Mouse (Mus musculus) CH12.LX (cell line): ENCODE measurements around the gene 1700037H04Rik. TPM values are rescaled to one million over a fixed set of nuclear protein-coding genes. Genes with fewer than 3 reads are reported as not detected.

Source experiments
- DNase-seq: peaks from one replicate; pipeline ENCODE4 v3.0.0-alpha.2; 2013; ENCODE audit errors: extremely low read depth
- H3K27ac ChIP-seq: 2 replicates; pipeline ENCODE4 v1.5.1; 2012; ENCODE audit warnings: low read depth, mild to moderate bottlenecking, control low read depth, moderate library complexity; ENCODE audit not compliant: insufficient read depth
- H3K27me3 ChIP-seq: replicated peaks from 2 replicates; pipeline ENCODE3; 2012; ENCODE audit warnings: inconsistent platforms
- H3K36me3 ChIP-seq, 2 experiments: replicated peaks in 1 of 2; 2 replicates each; pipeline versions ENCODE3 to v1.6.1; 2012; ENCODE audit warnings: inconsistent platforms in 1 of 2, low read length in 1 of 2, mild to moderate bottlenecking in 1 of 2, mixed read lengths in 1 of 2, moderate library complexity in 1 of 2; ENCODE audit not compliant: control insufficient read depth in 1 of 2, insufficient read depth in 1 of 2
- H3K4me1 ChIP-seq, 2 experiments: 2 replicates each; pipeline ENCODE4 v1.6.1; 2012; ENCODE audit warnings: inconsistent platforms in 1 of 2, moderate library complexity in 1 of 2; ENCODE audit not compliant: insufficient read depth in 2 of 2, control insufficient read depth in 1 of 2
- H3K4me2 ChIP-seq: 2 replicates; pipeline ENCODE4 v1.6.1; 2012; ENCODE audit warnings: low read depth, mild to moderate bottlenecking, control low read depth; ENCODE audit not compliant: poor library complexity, insufficient read depth, severe bottlenecking
- H3K4me3 ChIP-seq, 3 experiments: fragments of 150-350 bp in 1 of 3; sonication (generic) in 1 of 3; replicated peaks in 1 of 3; 2 replicates each; pipeline versions ENCODE3 to v1.5.1; 2011 to 2012; ENCODE audit warnings: low read depth in 2 of 3, low read length in 2 of 3, mild to moderate bottlenecking in 2 of 3, moderate library complexity in 2 of 3, control low read depth in 1 of 3, improper control_type of control experiment in 1 of 3, inconsistent platforms in 1 of 3, mixed read lengths in 1 of 3; ENCODE audit not compliant: poor library complexity in 1 of 3
- H3K79me2 ChIP-seq: replicated peaks from 2 replicates; pipeline ENCODE4 v1.6.1; 2012; ENCODE audit warnings: mild to moderate bottlenecking, moderate library complexity; ENCODE audit not compliant: control insufficient read depth, poor library complexity, insufficient read depth, severe bottlenecking; ENCODE audit errors: extremely low read depth
- H3K9ac ChIP-seq: 2 replicates; pipeline ENCODE4 v1.6.1; 2012; ENCODE audit warnings: low read depth, mild to moderate bottlenecking, control low read depth, moderate library complexity; ENCODE audit not compliant: insufficient read depth
- H3K9me3 ChIP-seq: replicated peaks from 2 replicates; pipeline ENCODE3; 2012; ENCODE audit warnings: low read length, inconsistent platforms, mixed read lengths
- BHLHE40 ChIP-seq: IDR thresholded peaks from 2 replicates; pipeline ENCODE4 v1.6.1; 2011; ENCODE audit warnings: mild to moderate bottlenecking, low read depth, low read length, improper control_type of control experiment
- CHD1 ChIP-seq: IDR thresholded peaks from 2 replicates; pipeline ENCODE4 v1.6.1; 2012; ENCODE audit warnings: low read depth, low read length, improper control_type of control experiment, inconsistent platforms
- ELF1 ChIP-seq: IDR thresholded peaks from 2 replicates; pipeline ENCODE4 v1.6.1; 2014; ENCODE audit warnings: low read depth, mild to moderate bottlenecking, inconsistent platforms, low read length, improper control_type of control experiment
- ETS1 ChIP-seq: conservative IDR thresholded peaks from 2 replicates; pipeline ENCODE4 v1.6.1; 2012; ENCODE audit warnings: low read depth, mild to moderate bottlenecking, inconsistent platforms, low read length, improper control_type of control experiment, moderate library complexity
- IRF4 ChIP-seq: IDR thresholded peaks from 2 replicates; pipeline ENCODE4 v1.6.1; 2014; ENCODE audit warnings: low read depth, mild to moderate bottlenecking, inconsistent platforms, low read length, improper control_type of control experiment
- JUND ChIP-seq: conservative IDR thresholded peaks from 2 replicates; pipeline ENCODE4 v1.6.1; 2011; ENCODE audit warnings: low read depth, low read length, improper control_type of control experiment
- KAT2A ChIP-seq: IDR thresholded peaks from 2 replicates; pipeline ENCODE4 v1.6.1; 2012; ENCODE audit warnings: low read length, improper control_type of control experiment, inconsistent platforms; ENCODE audit not compliant: insufficient replicate concordance
- MAFK ChIP-seq: IDR thresholded peaks from 2 replicates; pipeline ENCODE4 v1.6.1; 2011; ENCODE audit warnings: low read length, improper control_type of control experiment; ENCODE audit not compliant: insufficient replicate concordance
- MXI1 ChIP-seq: IDR thresholded peaks from 2 replicates; pipeline ENCODE4 v1.6.1; 2011; ENCODE audit warnings: mild to moderate bottlenecking, low read depth, low read length, improper control_type of control experiment
- MYC ChIP-seq: IDR thresholded peaks from 2 replicates; pipeline ENCODE4 v1.6.1; 2011; ENCODE audit warnings: low read depth, mild to moderate bottlenecking, improper control_type of control experiment, low read length
- PAX5 ChIP-seq: IDR thresholded peaks from 2 replicates; pipeline ENCODE4 v1.6.1; 2012; ENCODE audit warnings: low read length, inconsistent platforms, mixed read lengths
- POLR2AphosphoS2 ChIP-seq: IDR thresholded peaks from 2 replicates; pipeline ENCODE4 v1.6.1; 2011; ENCODE audit warnings: low read depth, low read length, improper control_type of control experiment
- RCOR1 ChIP-seq: conservative IDR thresholded peaks from 2 replicates; pipeline ENCODE4 v1.6.1; 2012; ENCODE audit warnings: low read depth, mild to moderate bottlenecking, inconsistent platforms, low read length, improper control_type of control experiment
- TBP ChIP-seq: conservative IDR thresholded peaks from 2 replicates; pipeline ENCODE4 v1.6.1; 2011; ENCODE audit warnings: low read depth, low read length, improper control_type of control experiment
- UBTF ChIP-seq: IDR thresholded peaks from 2 replicates; pipeline ENCODE4 v1.6.1; 2012; ENCODE audit warnings: low read depth, mild to moderate bottlenecking, inconsistent platforms, low read length, improper control_type of control experiment, moderate library complexity
- USF1 ChIP-seq: IDR thresholded peaks from 2 replicates; pipeline ENCODE4 v1.6.1; 2014; ENCODE audit warnings: low read depth, mild to moderate bottlenecking, inconsistent platforms, low read length, improper control_type of control experiment
- ZC3H11A ChIP-seq: IDR thresholded peaks from 2 replicates; pipeline ENCODE4 v1.6.1; 2012; ENCODE audit warnings: low read depth, mild to moderate bottlenecking, inconsistent platforms, low read length, improper control_type of control experiment
- ZKSCAN1 ChIP-seq: IDR thresholded peaks from 2 replicates; pipeline ENCODE4 v1.6.1; 2012; ENCODE audit warnings: low read depth, inconsistent platforms, low read length, improper control_type of control experiment, borderline replicate concordance
- ZNF384 ChIP-seq: IDR thresholded peaks from 2 replicates; pipeline ENCODE4 v1.6.1; 2012; ENCODE audit warnings: low read depth, low read length, improper control_type of control experiment, inconsistent platforms
- dilution Hi-C: fragments of 300-500 bp; cut with MboI; formaldehyde crosslinking; loops from 2 replicates; pipeline ENCODE4 v1.14.3; 2020; ENCODE audit warnings: low sequenced_read_pairs; ENCODE audit not compliant: extremely low pct_unique_long_range_greater_than_20kb, extremely low pct_ligation_motif_present
- in situ Hi-C: fragments of 300-500 bp; cut with MboI; formaldehyde crosslinking; loops from 3 replicates; pipeline ENCODE4 v1.14.3; 2019; ENCODE audit warnings: low sequenced_read_pairs, low pct_ligation_motif_present, low pct_unique_long_range_greater_than_20kb, mixed read lengths
- polyA plus RNA-seq: library from polyadenylated mRNA; unstranded; fragments of >175 nt; gene quantifications from 2 replicates; pipeline ENCODE4 v1.2.1, GENCODE M21; 2012; ENCODE audit warnings: low read depth; ENCODE audit not compliant: insufficient read length
- total RNA-seq, 2 experiments: library from RNA; depleted of rRNA; stranded (reverse); fragments of 300-350 nt in 1 of 2; fragments of >200 nt in 1 of 2; gene quantifications; 2 replicates each; pipeline ENCODE4 v1.2.3; 2012 to 2014

The 1700037H04Rik gene
- total and polyA plus RNA-seq, 3 experiments = 16.0 to 40.0 (median 36.5) TPM

DNA sequence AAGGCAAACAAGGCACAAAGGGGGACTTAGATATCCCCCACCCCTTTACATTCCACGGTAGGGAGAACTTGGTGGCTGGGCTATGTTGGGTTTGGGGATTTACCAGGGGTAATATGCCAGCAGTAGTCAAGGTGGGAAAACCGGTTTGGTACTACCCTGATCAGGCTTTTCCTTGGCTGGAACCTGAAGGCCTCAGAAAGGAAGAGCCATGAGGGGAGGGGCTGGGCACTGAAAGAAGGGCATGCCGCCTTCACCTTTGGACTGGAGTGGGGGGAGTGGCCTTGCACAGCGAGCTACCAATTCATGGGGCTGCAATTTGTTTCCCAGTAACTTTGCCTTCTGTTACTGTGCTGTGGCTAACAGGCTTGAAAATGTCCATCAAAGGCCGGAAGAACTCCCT lies 16.6 kb upstream of the 1700037H04Rik start:
- no peak for DNase-seq
- Histone ChIP-seq H3K9me3 (no peaks in the 10 kb centered on the region), H3K4me1 (peaks cover 16 to 31% of the 10 kb centered on the region in 2 experiments), H3K4me2 (no peak overlapping the region), H3K9ac (no peak overlapping the region), H3K27me3 (no peaks in the 10 kb centered on the region), H3K79me2 (no peaks in the 10 kb centered on the region), H3K27ac (no peak overlapping the region), H3K4me3 (no peak overlapping the region), H3K36me3 (peaks cover 0 to 24% of the 10 kb centered on the region in 2 experiments)
- in situ Hi-C loops (no loop called here), dilution Hi-C loops (no loop called here)
- no peak for TF ChIP-seq ZC3H11A
- no peak for TF ChIP-seq MXI1
- TF ChIP-seq BHLHE40 = no peak
- no peak for TF ChIP-seq JUND
- TF ChIP-seq IRF4 = no peak
- no peak for TF ChIP-seq UBTF
- TF ChIP-seq PAX5 = no peak
- no peak for TF ChIP-seq KAT2A
- TF ChIP-seq ETS1 = no peak
- TF ChIP-seq RCOR1 = no peak
- no peak for TF ChIP-seq MYC
- no peak for TF ChIP-seq MAFK
- TF ChIP-seq ELF1 = no peak
- TF ChIP-seq ZNF384 = no peak
- TF ChIP-seq USF1 = no peak
- TF ChIP-seq, all 38 proteins: peak for 0

DNA sequence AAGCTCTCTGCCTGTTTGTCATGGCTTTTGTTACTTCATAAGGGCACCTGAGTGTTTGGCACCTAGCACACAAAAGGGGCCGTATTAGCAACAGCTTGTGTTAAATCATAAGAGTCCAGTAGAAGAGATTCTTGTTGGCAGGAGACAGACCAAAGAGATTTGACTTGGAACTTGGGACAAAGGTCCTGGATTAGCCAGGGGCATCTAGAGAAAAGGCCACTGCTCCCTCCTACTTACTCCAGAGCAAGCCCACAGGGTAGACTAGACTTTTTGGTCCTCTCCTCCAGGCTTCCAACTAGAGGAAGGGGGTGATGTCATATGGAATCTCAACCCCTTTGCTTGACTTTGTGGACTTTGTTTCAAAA lies 16.0 kb upstream of the 1700037H04Rik start:
- H3K4me1 ChIP-seq = peaks cover 16 to 31% of the 10 kb centered on the region in 2 experiments
- in situ Hi-C loops (no loop called here), dilution Hi-C loops (no loop called here)
- DNase-seq = no peak
- H3K9me3 ChIP-seq = no peaks in the 10 kb centered on the region
- H3K4me2 ChIP-seq = no peak overlapping the region
- no peak for TF ChIP-seq TBP
- TF ChIP-seq ZKSCAN1 = no peak
- TF ChIP-seq IRF4 = no peak
- no peak for TF ChIP-seq USF1
- TF ChIP-seq POLR2AphosphoS2 = no peak
- no peak for TF ChIP-seq RCOR1
- TF ChIP-seq ZC3H11A = no peak
- no peak for TF ChIP-seq CHD1
- TF ChIP-seq MXI1 = no peak
- TF ChIP-seq JUND = no peak
- no peak for TF ChIP-seq UBTF
- no peak overlapping the region for H3K4me3 ChIP-seq
- no peaks in the 10 kb centered on the region for H3K79me2 ChIP-seq
- peaks cover 0 to 27% of the 10 kb centered on the region in 2 experiments for H3K36me3 ChIP-seq
- no peak overlapping the region for H3K9ac ChIP-seq
- H3K27ac ChIP-seq = no peak overlapping the region
- H3K27me3 ChIP-seq = no peaks in the 10 kb centered on the region
